In the genomic region with DNA sequence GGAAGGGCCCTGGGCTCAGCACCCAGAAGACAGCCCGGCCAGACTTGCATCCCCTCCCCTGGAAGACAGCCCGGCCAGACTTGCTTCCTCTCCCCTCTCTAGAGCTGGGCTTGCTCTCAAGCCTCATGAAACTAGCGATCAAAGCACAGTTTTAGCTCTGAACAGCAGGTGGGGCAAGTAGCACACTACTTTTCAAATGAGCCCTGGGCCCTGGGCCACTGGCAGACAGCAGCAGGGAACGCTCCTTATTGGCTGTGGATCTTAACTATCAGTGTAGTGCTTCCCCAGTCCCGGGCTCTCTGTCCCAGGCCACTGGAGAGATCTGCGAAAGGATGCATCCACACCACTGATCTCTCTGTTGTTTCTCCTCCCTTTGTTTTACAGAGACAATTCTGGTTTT, we compare ENCODE assay signal across 8 mouse cellular contexts. TPM values are rescaled to one million over a fixed set of nuclear protein-coding genes. Genes with fewer than 3 reads are reported as not detected.
DNase-seq lines count a peak whose midpoint lies in the region; ATAC-seq and TF ChIP-seq lines count a peak whose summit lies in the region.

No protein-coding gene starts in this region.

- no peaks in the 10 kb centered on the region for H3K27me3 ChIP-seq in C2C12 (ENCODE audit: control insufficient read depth, insufficient read depth, insufficient read length)
- H3K27me3 ChIP-seq in embryonic facial prominence, embryonic 15.5 days: no peaks in the 10 kb centered on the region
- no peaks in the 10 kb centered on the region for H3K27me3 ChIP-seq in limb, embryonic 14.5 days (ENCODE audit: control insufficient read depth, insufficient read depth, low read length)

- peaks cover 6% of the 10 kb centered on the region for H3K79me3 ChIP-seq in C2C12 (ENCODE audit: low read depth)

- H3K36me3 ChIP-seq in C2C12 (ENCODE audit: control insufficient read depth, insufficient read depth): peaks cover 8% of the 10 kb centered on the region
- no peaks in the 10 kb centered on the region for H3K36me3 ChIP-seq in embryonic facial prominence, embryonic 15.5 days
- H3K36me3 ChIP-seq in limb, embryonic 14.5 days (ENCODE audit: control insufficient read depth, insufficient read depth, low read length): no peaks in the 10 kb centered on the region

- no peak overlapping the region for H3ac ChIP-seq in C2C12 (ENCODE audit: control insufficient read depth, insufficient read length, low read depth)

- H3K4me1 ChIP-seq in bone marrow macrophage, adult 2 months (ENCODE audit: control insufficient read depth, insufficient read depth, low read length): no peaks in the 10 kb centered on the region
- 0 out of 2 replicates have a peak, but pooled peaks cover 4% of the 10 kb centered on the region for H3K4me1 ChIP-seq in embryonic facial prominence, embryonic 15.5 days
- H3K4me1 ChIP-seq in limb, embryonic 14.5 days (ENCODE audit: control insufficient read depth, insufficient read depth, low read length): no peaks in the 10 kb centered on the region

- no peaks in the 10 kb centered on the region for H3K9me3 ChIP-seq in embryonic facial prominence, embryonic 15.5 days (replicated peaks)
- H3K9me3 ChIP-seq in limb, embryonic 14.5 days (ENCODE audit: control insufficient read depth, low read length): no peaks in the 10 kb centered on the region

- TF ChIP-seq CTCF in C2C12 (IDR thresholded peaks at IDR 0.05; ENCODE audit: control insufficient read depth, insufficient read depth, insufficient read length): peak; percentile 12
- TF ChIP-seq CTCF in bone marrow macrophage, adult 2 months (IDR thresholded peaks at IDR 0.05; ENCODE audit: low read depth, low read length): peak; percentile 23; the same call in 1 of the 2 replicates

- H3K27ac ChIP-seq in bone marrow macrophage, adult 2 months (ENCODE audit: insufficient read depth, low read depth, low read length): no peak overlapping the region
- no peak overlapping the region for H3K27ac ChIP-seq in embryonic facial prominence, embryonic 15.5 days (replicated peaks)
- no peak overlapping the region for H3K27ac ChIP-seq in limb, embryonic 14.5 days (replicated peaks; ENCODE audit: low read depth, low read length)

- H3K4me3 ChIP-seq in C2C12 (ENCODE audit: insufficient read depth, poor library complexity, severe bottlenecking): no peak overlapping the region
- H3K4me3 ChIP-seq in bone marrow macrophage, adult 2 months (ENCODE audit: insufficient read depth, low read length): no peak overlapping the region
- no peak overlapping the region for H3K4me3 ChIP-seq in embryonic facial prominence, embryonic 15.5 days (replicated peaks)
- H3K4me3 ChIP-seq in limb, embryonic 14.5 days (replicated peaks; ENCODE audit: low read length): no peak overlapping the region

- no peak for TF ChIP-seq POLR2A in bone marrow macrophage, adult 2 months (IDR thresholded peaks at IDR 0.05; ENCODE audit: borderline replicate concordance, low read depth, low read length)
- no peak for TF ChIP-seq POLR2A in limb, embryonic 14.5 days (IDR thresholded peaks at IDR 0.05; ENCODE audit: borderline replicate concordance, extremely low read depth, insufficient read depth, insufficient read length)

- ATAC-seq in embryonic facial prominence, embryonic 15.5 days (ENCODE audit: insufficient number of reproducible peaks, low FRiP score, low TSS enrichment, low read depth): peak; percentile 80; the same call in 1 of the 2 replicates
- peak; percentile 84 for ATAC-seq in limb, embryonic 14.5 days (ENCODE audit: low FRiP score, low read depth)
- peak; percentile 82 for ATAC-seq in monocyte, adult 5-6 weeks (replicated peaks; ENCODE audit: insufficient number of reproducible peaks, low FRiP score, low TSS enrichment, poor library complexity, severe bottlenecking)

- H3K4me2 ChIP-seq in embryonic facial prominence, embryonic 15.5 days (replicated peaks): no peak overlapping the region
- H3K4me2 ChIP-seq in limb, embryonic 14.5 days (replicated peaks; ENCODE audit: low read depth, low read length, severe bottlenecking): no peak overlapping the region

- H3K9ac ChIP-seq in embryonic facial prominence, embryonic 15.5 days: no peak overlapping the region
- no peak overlapping the region for H3K9ac ChIP-seq in limb, embryonic 14.5 days (ENCODE audit: low read depth, low read length, severe bottlenecking)

- peaks cover 20% of the 10 kb centered on the region for H3K79me2 ChIP-seq in C2C12 (ENCODE audit: control insufficient read depth, insufficient read depth)

- peak; percentile 76 to 78 for DNase-seq in heart, adult 9 months (ENCODE audit: low spot score in 2 of 2)
- peak; percentile 82 for DNase-seq in kidney, adult 9 months
- DNase-seq in limb, embryonic 14.5 days (ENCODE audit: low spot score): peak; percentile 74
- DNase-seq in spleen, postnatal 36 days (ENCODE audit: low spot score in 2 of 2): peak; percentile 67

- WGBS in embryonic facial prominence, embryonic 15.5 days: 3% methylated on average over 6 of the region's 6 CpGs
- WGBS in limb, embryonic 14.5 days: 5% methylated on average over 6 of the region's 6 CpGs

TF ChIP-seq in C2C12, 6 proteins besides CTCF, POLR2A, EP300 and RAD21:
- TF ChIP-seq MYOG (IDR thresholded peaks at IDR 0.05; ENCODE audit: control insufficient read depth, extremely low read depth, insufficient read length) (no peak), USF1 (IDR thresholded peaks at IDR 0.05; ENCODE audit: low read depth) (no peak)
TF ChIP-seq in C2C12: peak in this region for 0.

RNA-seq across cellular contexts. Expression of a gene that starts 8.4 kb away (rescaled TPM):
- 19.9 TPM for polyA plus RNA-seq in C2C12 (2012; fragmentation: generic; extraction: Trizol)
- 8.9 and 9.4 TPM in 2 replicates for polyA plus RNA-seq in bone marrow macrophage, adult 2 months (2012; ENCODE audit: insufficient read depth, insufficient read length, missing spikeins)
- 4.9 and 5.3 TPM in 2 replicates for polyA plus RNA-seq in embryonic facial prominence, embryonic 15.5 days (2015; fragmentation: Nextera tagmentation; extraction: Ambion mirVana)
- 8.7 and 10.7 TPM in 2 replicates for polyA plus RNA-seq in limb, embryonic 14.5 days (2012; rRNA removed)
- polyA plus RNA-seq in limb, embryonic 14.5 days (2014; fragmentation: Nextera tagmentation; extraction: Ambion mirVana): 8.0 and 9.0 TPM in 2 replicates
- total RNA-seq in monocyte, adult 5-6 weeks (2017): 24.7 to 36.6 TPM (median 35.7 TPM) in 3 replicates

RNA-seq across cellular contexts. Expression of a gene that starts 20.6 kb away (rescaled TPM):
- not detected for polyA plus RNA-seq in C2C12 (2012; fragmentation: generic; extraction: Trizol)
- not detected in 2 replicates for polyA plus RNA-seq in bone marrow macrophage, adult 2 months (2012; ENCODE audit: insufficient read depth, insufficient read length, missing spikeins)
- 0.13 TPM in 1 of 2 replicates, not detected in the other for polyA plus RNA-seq in embryonic facial prominence, embryonic 15.5 days (2015; fragmentation: Nextera tagmentation; extraction: Ambion mirVana)
- polyA plus RNA-seq in limb, embryonic 14.5 days (2012; rRNA removed): 0.08 TPM in 1 of 2 replicates, not detected in the other
- polyA plus RNA-seq in limb, embryonic 14.5 days (2014; fragmentation: Nextera tagmentation; extraction: Ambion mirVana): not detected in 2 replicates
- total RNA-seq in monocyte, adult 5-6 weeks (2017): not detected in 3 replicates

RNA-seq across cellular contexts. Expression of a gene that starts 46.4 kb away (rescaled TPM):
- 15.0 TPM for polyA plus RNA-seq in C2C12 (2012; fragmentation: generic; extraction: Trizol)
- 20.9 and 21.8 TPM in 2 replicates for polyA plus RNA-seq in bone marrow macrophage, adult 2 months (2012; ENCODE audit: insufficient read depth, insufficient read length, missing spikeins)
- polyA plus RNA-seq in embryonic facial prominence, embryonic 15.5 days (2015; fragmentation: Nextera tagmentation; extraction: Ambion mirVana): 19.6 TPM in 2 replicates
- polyA plus RNA-seq in limb, embryonic 14.5 days (2012; rRNA removed): 9.2 and 11.7 TPM in 2 replicates
- polyA plus RNA-seq in limb, embryonic 14.5 days (2014; fragmentation: Nextera tagmentation; extraction: Ambion mirVana): 18.3 and 18.4 TPM in 2 replicates
- total RNA-seq in monocyte, adult 5-6 weeks (2017): 12.7 to 16.9 TPM (median 16.6 TPM) in 3 replicates
